Mouse (Mus musculus): ENCODE measurements around the gene Pxylp1. TPM values are rescaled to one million over a fixed set of nuclear protein-coding genes. Genes with fewer than 3 reads are reported as not detected.
A peak's percentile ranks its signal among the peaks of the same experiment; 100 is the strongest.
"Not testable (repeated sequence)": the region's sequence is repeated elsewhere in the genome, so short reads cannot be mapped to it uniquely, and the experiment has no call there.

Gene Pxylp1
- 49.1 and 56.6 TPM in 2 replicates for polyA plus RNA-seq (2016; fragmentation: Nextera tagmentation; extraction: Ambion mirVana)

- H3K27me3 ChIP-seq (ENCODE audit: low read depth, poor library complexity, severe bottlenecking), result peaks cover 27% of the 10 kb centered on the region
- H3K4me1 ChIP-seq, result peaks cover 61% of the 10 kb centered on the region
- peak within 1 kb of the TSS; percentile 27 for H3K4me3 ChIP-seq
- H3K9me3 ChIP-seq (replicated peaks), result peaks cover 10% of the 10 kb centered on the region; the same call in 1 of the 2 replicates
- peak; percentile 72 for DNase-seq (ENCODE audit: low spot score)
- H3K36me3 ChIP-seq, result no peaks in the 10 kb centered on the region
- peak within 1 kb of the TSS; percentile 94 for H3K27ac ChIP-seq (replicated peaks)
- 6% methylated on average over 3 of the region's 3 CpGs for WGBS
These were observed at the start of gene Pxylp1 for GRCm38 (mm10) chr9:96892546-96892945. Gene Pxylp1, minus strand, starts transcription at chr9:96892669.

- WGBS, result 88% methylated on average over 5 of the region's 5 CpGs
- H3K36me3 ChIP-seq, result peaks cover 81% of the 10 kb centered on the region
- no peaks in the 10 kb centered on the region; the same call in 1 of the 2 replicates for H3K27me3 ChIP-seq (ENCODE audit: low read depth, poor library complexity, severe bottlenecking)
- no peak for DNase-seq (ENCODE audit: low spot score)
- no peaks in the 10 kb centered on the region; the same call in 1 of the 2 replicates for H3K9me3 ChIP-seq (replicated peaks)
- no peaks in the 10 kb centered on the region for H3K4me1 ChIP-seq
- H3K27ac ChIP-seq (replicated peaks), result no peak overlapping the region
- H3K4me3 ChIP-seq, result no peak overlapping the region
These were observed 46.4 kb upstream of the Pxylp1 start for GRCm38 (mm10) chr9:96938887-96939286.

GRCm38 (mm10) chr9:96936427-96936826, 44.0 kb upstream of the Pxylp1 start:
- 85% methylated on average over 2 of the region's 2 CpGs for WGBS
- not testable (repeated sequence) for H3K4me3 ChIP-seq; H3K27ac ChIP-seq (replicated peaks); H3K27me3 ChIP-seq (ENCODE audit: low read depth, poor library complexity, severe bottlenecking); H3K9me3 ChIP-seq (replicated peaks); DNase-seq (ENCODE audit: low spot score); H3K4me1 ChIP-seq
- peaks cover 57% of the 10 kb centered on the region for H3K36me3 ChIP-seq

- DNase-seq (ENCODE audit: low spot score), result no peak
- no peak overlapping the region for H3K4me3 ChIP-seq
- peaks cover 9% of the 10 kb centered on the region; the same call in 1 of the 2 replicates for H3K9me3 ChIP-seq (replicated peaks)
- no peaks in the 10 kb centered on the region for H3K4me1 ChIP-seq
- no peak overlapping the region for H3K27ac ChIP-seq (replicated peaks)
- no peaks in the 10 kb centered on the region; the same call in 1 of the 2 replicates for H3K27me3 ChIP-seq (ENCODE audit: low read depth, poor library complexity, severe bottlenecking)
- WGBS, result 72% methylated on average over 15 of the region's 15 CpGs
- H3K36me3 ChIP-seq, result peaks cover 50% of the 10 kb centered on the region
These were observed 43.3 kb upstream of the Pxylp1 start for GRCm38 (mm10) chr9:96935556-96936300.

GRCm38 (mm10) chr9:96934816-96935215, 42.3 kb upstream of the Pxylp1 start:
- no peak overlapping the region for H3K4me3 ChIP-seq
- no peaks in the 10 kb centered on the region for H3K4me1 ChIP-seq
- H3K27ac ChIP-seq (replicated peaks), result no peak overlapping the region
- WGBS, result 81% methylated on average over 3 of the region's 3 CpGs
- no peaks in the 10 kb centered on the region; the same call in 1 of the 2 replicates for H3K27me3 ChIP-seq (ENCODE audit: low read depth, poor library complexity, severe bottlenecking)
- peaks cover 40% of the 10 kb centered on the region for H3K36me3 ChIP-seq
- H3K9me3 ChIP-seq (replicated peaks), result peaks cover 9% of the 10 kb centered on the region; the same call in 1 of the 2 replicates
- DNase-seq (ENCODE audit: low spot score), result no peak

- 92% methylated on average over 8 of the region's 8 CpGs for WGBS
- H3K4me3 ChIP-seq, result no peak overlapping the region
These were observed 40.3 kb upstream of the Pxylp1 start for GRCm38 (mm10) chr9:96932751-96933150.

GRCm38 (mm10) chr9:96923577-96924316, 31.3 kb upstream of the Pxylp1 start:
- Histone ChIP-seq H3K4me3 (no peak overlapping the region), H3K36me3 (no peaks in the 10 kb centered on the region), H3K4me1 (no peaks in the 10 kb centered on the region), H3K27me3 (ENCODE audit: low read depth, poor library complexity, severe bottlenecking) (0 out of 2 replicates have a peak, but pooled peaks cover 4% of the 10 kb centered on the region), H3K27ac (replicated peaks) (no peak overlapping the region), H3K9me3 (replicated peaks) (peaks cover 12% of the 10 kb centered on the region; the same call in 1 of the 2 replicates)
- WGBS, result 89% methylated on average over 17 of the region's 17 CpGs
- no peak for DNase-seq (ENCODE audit: low spot score)

More at GRCm38 (mm10) chr9:96932751-96933150, 40.3 kb upstream of the Pxylp1 start:
- Histone ChIP-seq H3K27ac (replicated peaks) (no peak overlapping the region), H3K9me3 (replicated peaks) (peaks cover 9% of the 10 kb centered on the region; the same call in 1 of the 2 replicates), H3K4me1 (no peaks in the 10 kb centered on the region), H3K36me3 (peaks cover 21% of the 10 kb centered on the region), H3K27me3 (ENCODE audit: low read depth, poor library complexity, severe bottlenecking) (peaks cover 5% of the 10 kb centered on the region; the same call in 1 of the 2 replicates)
- no peak for DNase-seq (ENCODE audit: low spot score)

- Histone ChIP-seq H3K27ac (replicated peaks) (no peak overlapping the region), H3K4me1 (no peaks in the 10 kb centered on the region), H3K36me3 (no peaks in the 10 kb centered on the region), H3K4me3 (no peak overlapping the region), H3K9me3 (replicated peaks) (peaks cover 12% of the 10 kb centered on the region; the same call in 1 of the 2 replicates), H3K27me3 (ENCODE audit: low read depth, poor library complexity, severe bottlenecking) (peaks cover 7% of the 10 kb centered on the region; the same call in 1 of the 2 replicates)
- no peak for DNase-seq (ENCODE audit: low spot score)
- WGBS, result 79% methylated on average over 6 of the region's 6 CpGs
These were observed 30.6 kb upstream of the Pxylp1 start for GRCm38 (mm10) chr9:96923119-96923518.

- Histone ChIP-seq H3K27ac (replicated peaks) (no peak overlapping the region), H3K4me1 (peaks cover 9% of the 10 kb centered on the region), H3K4me3 (no peak overlapping the region), H3K9me3 (replicated peaks) (peaks cover 6% of the 10 kb centered on the region; the same call in 1 of the 2 replicates), H3K27me3 (ENCODE audit: low read depth, poor library complexity, severe bottlenecking) (peaks cover 10% of the 10 kb centered on the region; the same call in 1 of the 2 replicates), H3K36me3 (no peaks in the 10 kb centered on the region)
- peak; percentile 95 for DNase-seq (ENCODE audit: low spot score)
- WGBS, result 40% methylated on average over 27 of the region's 27 CpGs
These were observed 24.4 kb upstream of the Pxylp1 start for GRCm38 (mm10) chr9:96916620-96917538.

GRCm38 (mm10) chr9:96916076-96916475, 23.6 kb upstream of the Pxylp1 start:
- DNase-seq (ENCODE audit: low spot score), result no peak
- H3K27me3 ChIP-seq (ENCODE audit: low read depth, poor library complexity, severe bottlenecking), result peaks cover 6% of the 10 kb centered on the region; the same call in 1 of the 2 replicates
- H3K27ac ChIP-seq (replicated peaks), result no peak overlapping the region
- H3K9me3 ChIP-seq (replicated peaks), result peaks cover 6% of the 10 kb centered on the region; the same call in 1 of the 2 replicates
- peaks cover 9% of the 10 kb centered on the region for H3K4me1 ChIP-seq
- no peak overlapping the region for H3K4me3 ChIP-seq
- 66% methylated on average over 7 of the region's 7 CpGs for whole genome bisulfite sequencing
- no peaks in the 10 kb centered on the region for H3K36me3 ChIP-seq

GRCm38 (mm10) chr9:96914851-96915250, 22.4 kb upstream of the Pxylp1 start:
- peaks cover 6% of the 10 kb centered on the region; the same call in 1 of the 2 replicates for H3K27me3 ChIP-seq (ENCODE audit: low read depth, poor library complexity, severe bottlenecking)
- 80% methylated on average over 6 of the region's 6 CpGs for WGBS
- no peak overlapping the region for H3K4me3 ChIP-seq
- H3K27ac ChIP-seq (replicated peaks), result no peak overlapping the region
- 0 out of 2 replicates have a peak, but pooled peaks cover 6% of the 10 kb centered on the region for H3K9me3 ChIP-seq (replicated peaks)
- peaks cover 9% of the 10 kb centered on the region for H3K4me1 ChIP-seq
- no peaks in the 10 kb centered on the region for H3K36me3 ChIP-seq
- no peak for DNase-seq (ENCODE audit: low spot score)

- H3K9me3 ChIP-seq (replicated peaks), result no peaks in the 10 kb centered on the region
- WGBS, result 89% methylated on average over 3 of the region's 3 CpGs
- no peak overlapping the region for H3K27ac ChIP-seq (replicated peaks)
- H3K4me3 ChIP-seq, result no peak overlapping the region
- no peaks in the 10 kb centered on the region for H3K36me3 ChIP-seq
- peaks cover 6% of the 10 kb centered on the region; the same call in 1 of the 2 replicates for H3K27me3 ChIP-seq (ENCODE audit: low read depth, poor library complexity, severe bottlenecking)
- H3K4me1 ChIP-seq, result peaks cover 9% of the 10 kb centered on the region
- DNase-seq (ENCODE audit: low spot score), result no peak
These were observed 21.5 kb upstream of the Pxylp1 start for GRCm38 (mm10) chr9:96914005-96914404.

All from midbrain, embryonic 10.5 days (tissue).